Mouse (Mus musculus) C2C12 (cell line): ENCODE measurements around the gene Hk2.

Experiments
- CTCF ChIP-seq: IDR thresholded peaks from one replicate; pipeline ENCODE4 v1.5.1; 2011; ENCODE audit not compliant: control insufficient read depth, insufficient read depth, insufficient read length
- FOSL1 ChIP-seq: IDR thresholded peaks from one replicate; pipeline ENCODE4 v1.8.0; 2011; ENCODE audit warnings: mild to moderate bottlenecking, low read length; ENCODE audit not compliant: poor library complexity, insufficient read depth, severe bottlenecking
- MAX ChIP-seq: IDR thresholded peaks from one replicate; pipeline ENCODE4 v1.6.1; 2011; ENCODE audit warnings: mild to moderate bottlenecking, control low read depth
- USF1 ChIP-seq: IDR thresholded peaks from one replicate; pipeline ENCODE4 v1.6.1; 2011; ENCODE audit warnings: low read depth, mild to moderate bottlenecking, control low read depth, moderate library complexity

DNA sequence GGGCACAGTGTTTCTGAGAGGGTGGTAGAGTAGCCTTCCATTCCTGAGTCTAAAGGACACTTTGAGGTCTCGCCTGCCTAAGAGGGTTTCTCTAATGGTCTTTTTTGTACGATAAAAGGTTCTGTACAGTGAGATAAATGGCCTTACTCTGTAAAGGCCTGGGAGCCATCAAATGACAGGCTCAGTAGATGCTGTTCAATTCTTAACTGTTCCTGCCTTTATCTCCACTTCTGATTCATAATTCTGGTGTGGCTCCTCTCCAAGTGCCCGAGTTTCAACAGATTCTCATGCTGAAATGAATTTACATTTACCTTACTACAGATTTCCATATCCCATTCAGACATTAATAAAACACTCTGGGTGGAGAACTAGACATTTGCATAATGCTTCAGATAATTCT is 46.5 kb upstream of the Hk2 start:
- TF ChIP-seq CTCF (no peak), USF1 (no peak), FOSL1 (no peak), MAX (no peak)
